Mouse (Mus musculus) midbrain, embryonic 13.5 days (tissue): ENCODE measurements around the gene Rpl26. TPM values are rescaled to one million over a fixed set of nuclear protein-coding genes. Genes with fewer than 3 reads are reported as not detected.

ENCODE experiments used
- ATAC-seq: fragments of 200-750 bp; cut with Nextera tagmentation; 2 replicates; pipeline ENCODE4 v1.8.0; 2017; ENCODE audit warnings: mild to moderate bottlenecking, moderate TSS enrichment, moderate library complexity
- H3K27ac ChIP-seq: fragments of 300-500 bp; sonication (generic); 2 replicates; pipeline ENCODE4 v1.5.1; 2015; ENCODE audit warnings: inconsistent platforms, mild to moderate bottlenecking, moderate library complexity
- H3K27me3 ChIP-seq: fragments of 300-500 bp; sonication (generic); 2 replicates; pipeline ENCODE4 v1.6.1; 2015; ENCODE audit warnings: mild to moderate bottlenecking, inconsistent platforms
- H3K36me3 ChIP-seq: fragments of 300-500 bp; sonication (generic); 2 replicates; pipeline ENCODE4 v1.6.1; 2015; ENCODE audit warnings: mild to moderate bottlenecking, inconsistent platforms
- H3K4me1 ChIP-seq: fragments of 300-500 bp; sonication (generic); replicated peaks from 2 replicates; pipeline ENCODE4 v1.6.1; 2015; ENCODE audit warnings: inconsistent platforms
- H3K4me2 ChIP-seq: fragments of 300-500 bp; sonication (generic); replicated peaks from 2 replicates; pipeline ENCODE4 v1.6.1; 2015; ENCODE audit warnings: moderate library complexity, mild to moderate bottlenecking, inconsistent platforms
- H3K4me3 ChIP-seq: fragments of 300-500 bp; sonication (generic); replicated peaks from 2 replicates; pipeline ENCODE4 v1.5.1; 2015; ENCODE audit warnings: mild to moderate bottlenecking, inconsistent platforms
- H3K9ac ChIP-seq: fragments of 300-500 bp; sonication (generic); replicated peaks from 2 replicates; pipeline ENCODE4 v1.6.1; 2015; ENCODE audit warnings: mild to moderate bottlenecking, inconsistent platforms
- H3K9me3 ChIP-seq: fragments of 300-500 bp; sonication (generic); 2 replicates; pipeline ENCODE4 v1.6.1; 2016; ENCODE audit warnings: mild to moderate bottlenecking, inconsistent platforms
- WGBS: fragments of 180-500 bp; shearing (Covaris S2); methylation state at CpG from one replicate; pipeline ENCODE4 v1.1.7; 2015; 5-methylcytosine and 5-hydroxymethylcytosine counted together
- polyA plus RNA-seq: library from polyadenylated mRNA; unstranded; fragments of >200 nt; fragmentation: Nextera tagmentation; extraction: Ambion mirVana; gene quantifications from 2 replicates; pipeline ENCODE4 v1.2.1, GENCODE M21; 2015

Gene Rpl26
- polyA plus RNA-seq, 1 experiment from 2014 or later: 718 TPM

DNA sequence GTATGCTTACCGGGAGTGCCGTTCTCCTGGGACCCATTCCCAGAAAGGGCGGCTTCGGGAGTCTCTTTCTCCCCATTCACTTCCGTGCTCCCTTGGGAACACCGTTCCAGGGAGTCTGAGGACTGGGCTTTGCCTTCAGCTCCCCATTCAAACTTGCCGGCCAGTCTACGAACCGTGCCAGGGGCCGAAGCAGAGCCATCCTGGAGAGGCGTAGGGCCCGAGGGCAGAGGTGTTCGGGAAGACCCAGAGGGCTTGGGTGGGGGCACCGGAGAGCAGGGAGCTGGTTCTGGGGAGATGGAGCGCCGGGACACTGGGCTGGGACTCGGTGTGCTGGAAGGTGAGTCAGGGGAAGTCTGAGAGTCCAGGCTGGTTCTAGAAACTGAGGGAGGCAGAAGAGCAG lies 53.0 kb downstream of the Rpl26 start:
- Histone ChIP-seq H3K27ac (no peak overlapping the region), H3K9me3 (no peaks in the 10 kb centered on the region), H3K36me3 (no peaks in the 10 kb centered on the region), H3K4me1 (peaks cover 10% of the 10 kb centered on the region), H3K27me3 (peaks cover 67% of the 10 kb centered on the region), H3K4me2 (peak overlapping the region; percentile 62), H3K9ac (peak overlapping the region; percentile 63), H3K4me3 (peak overlapping the region; percentile 36)
- 2% methylated on average over 17 of the region's 17 CpGs for WGBS
- no peak for ATAC-seq

GRCm38 (mm10) chr11:68955473-68955872 lies 54.1 kb downstream of the Rpl26 start:
- no peak for ATAC-seq
- Histone ChIP-seq H3K9ac (no peak overlapping the region), H3K4me3 (peak overlapping the region; percentile 36; the same call in 1 of the 2 replicates), H3K36me3 (no peaks in the 10 kb centered on the region), H3K27me3 (peaks cover 67% of the 10 kb centered on the region), H3K9me3 (no peaks in the 10 kb centered on the region), H3K4me2 (peak overlapping the region; percentile 62), H3K27ac (no peak overlapping the region), H3K4me1 (peaks cover 10% of the 10 kb centered on the region)
- whole genome bisulfite sequencing: 70% methylated on average over 5 of the region's 5 CpGs

GRCm38 (mm10) chr11:68956107-68956506 lies 54.7 kb downstream of the Rpl26 start:
- 52% methylated on average over 3 of the region's 3 CpGs for WGBS
- H3K4me1 ChIP-seq: peaks cover 10% of the 10 kb centered on the region
- no peak overlapping the region for H3K9ac ChIP-seq
- H3K4me3 ChIP-seq: no peak overlapping the region
- ATAC-seq: no peak
- no peaks in the 10 kb centered on the region for H3K9me3 ChIP-seq
- H3K27ac ChIP-seq: no peak overlapping the region
- no peak overlapping the region for H3K4me2 ChIP-seq
- H3K36me3 ChIP-seq: no peaks in the 10 kb centered on the region
- peaks cover 64% of the 10 kb centered on the region for H3K27me3 ChIP-seq

Other genes with a start within 250 kb of the Rpl26 start
- gene Myh10, start 210.0 kb upstream of the Rpl26 start, polyA plus RNA-seq: 109 TPM in 2 replicates
- 79.9 and 80.8 TPM in 2 replicates for gene Ndel1, start 29.7 kb upstream of the Rpl26 start, polyA plus RNA-seq
- gene Rnf222, start 13.0 kb upstream of the Rpl26 start, polyA plus RNA-seq: 0.04 and 0.05 TPM in 2 replicates
- 0.57 and 0.73 TPM in 2 replicates for gene Odf4, start 25.5 kb downstream of the Rpl26 start, polyA plus RNA-seq
- gene Arhgef15, start 55.9 kb downstream of the Rpl26 start, polyA plus RNA-seq: 12.1 and 13.6 TPM in 2 replicates
- 1.2 and 1.3 TPM in 2 replicates for gene Slc25a35, start 66.5 kb downstream of the Rpl26 start, polyA plus RNA-seq
- gene Rangrf, start 73.6 kb downstream of the Rpl26 start, polyA plus RNA-seq: 30.4 and 31.6 TPM in 2 replicates
- 25.7 and 26.0 TPM in 2 replicates for gene Pfas, start 106.9 kb downstream of the Rpl26 start, polyA plus RNA-seq
- gene Ctc1, start 114.3 kb downstream of the Rpl26 start, polyA plus RNA-seq: 51.2 and 58.8 TPM in 2 replicates
- gene Aurkb, start 144.1 kb downstream of the Rpl26 start, polyA plus RNA-seq: 61.3 and 62.6 TPM in 2 replicates
- 11.3 and 13.5 TPM in 2 replicates for gene Borcs6, start 158.1 kb downstream of the Rpl26 start, polyA plus RNA-seq
- gene Tmem107, start 169.2 kb downstream of the Rpl26 start, polyA plus RNA-seq: 31.7 and 42.5 TPM in 2 replicates
- 175 and 188 TPM in 2 replicates for gene Vamp2, start 186.9 kb downstream of the Rpl26 start, polyA plus RNA-seq
- 8.6 and 10.5 TPM in 2 replicates for gene Per1, start 193.6 kb downstream of the Rpl26 start, polyA plus RNA-seq
- gene Hes7, start 218.8 kb downstream of the Rpl26 start, polyA plus RNA-seq: 0.10 and 0.26 TPM in 2 replicates
- 0.28 TPM in 1 of 2 replicates, not detected in the other for gene 9130213A22Rik, start 221.0 kb downstream of the Rpl26 start, polyA plus RNA-seq
- gene Aloxe3, start 224.3 kb downstream of the Rpl26 start, polyA plus RNA-seq: 0.39 and 0.43 TPM in 2 replicates